Mouse (Mus musculus) lung, postnatal 25 days (tissue): Measurements from ENCODE around the gene Slc35e3.

Source experiments
- DNase-seq: peaks from one replicate; pipeline ENCODE4 v3.0.0; 2022; ENCODE audit warnings: low spot score

Slc35e3 gene

DNA sequence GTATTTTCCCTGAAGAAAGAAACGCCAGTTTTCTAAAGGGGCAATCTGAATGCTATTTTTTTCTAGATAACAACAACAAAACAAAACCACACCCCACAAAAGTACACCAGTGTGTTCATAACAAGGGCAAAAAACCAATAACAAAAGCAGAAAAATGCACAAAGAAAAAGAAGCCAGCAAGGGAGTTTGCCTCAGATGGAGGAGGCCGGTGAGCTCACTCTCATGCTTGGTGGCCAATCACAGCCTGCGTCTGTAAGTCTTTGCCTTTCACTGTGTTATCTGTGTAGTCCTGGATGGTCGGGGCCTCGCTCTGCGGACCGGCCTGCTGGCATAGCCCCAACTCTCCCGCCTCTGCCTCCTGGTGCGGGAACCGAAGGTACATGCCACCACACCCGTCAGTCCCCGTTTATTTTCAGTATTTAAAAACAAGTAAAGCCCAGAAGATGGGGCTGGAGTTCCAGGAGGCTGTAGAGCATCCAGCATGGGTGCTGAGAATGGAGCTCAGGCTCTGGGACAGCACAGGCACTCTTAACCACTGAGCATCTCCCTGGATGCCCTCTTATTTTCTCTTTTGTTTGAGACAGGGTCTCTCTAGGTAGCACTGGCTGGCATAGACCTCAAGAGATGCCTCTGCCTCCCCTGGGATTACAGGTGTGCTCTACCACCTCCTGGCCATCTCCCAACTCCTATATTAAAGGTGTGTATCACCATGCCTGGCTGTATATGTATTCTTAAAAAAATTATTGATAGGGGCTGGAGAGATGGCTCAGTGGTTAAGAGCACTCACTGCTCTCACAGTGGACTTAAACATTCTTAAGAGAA lies 30.3 kb upstream of the Slc35e3 start:
- DNase-seq, result no peak

DNA sequence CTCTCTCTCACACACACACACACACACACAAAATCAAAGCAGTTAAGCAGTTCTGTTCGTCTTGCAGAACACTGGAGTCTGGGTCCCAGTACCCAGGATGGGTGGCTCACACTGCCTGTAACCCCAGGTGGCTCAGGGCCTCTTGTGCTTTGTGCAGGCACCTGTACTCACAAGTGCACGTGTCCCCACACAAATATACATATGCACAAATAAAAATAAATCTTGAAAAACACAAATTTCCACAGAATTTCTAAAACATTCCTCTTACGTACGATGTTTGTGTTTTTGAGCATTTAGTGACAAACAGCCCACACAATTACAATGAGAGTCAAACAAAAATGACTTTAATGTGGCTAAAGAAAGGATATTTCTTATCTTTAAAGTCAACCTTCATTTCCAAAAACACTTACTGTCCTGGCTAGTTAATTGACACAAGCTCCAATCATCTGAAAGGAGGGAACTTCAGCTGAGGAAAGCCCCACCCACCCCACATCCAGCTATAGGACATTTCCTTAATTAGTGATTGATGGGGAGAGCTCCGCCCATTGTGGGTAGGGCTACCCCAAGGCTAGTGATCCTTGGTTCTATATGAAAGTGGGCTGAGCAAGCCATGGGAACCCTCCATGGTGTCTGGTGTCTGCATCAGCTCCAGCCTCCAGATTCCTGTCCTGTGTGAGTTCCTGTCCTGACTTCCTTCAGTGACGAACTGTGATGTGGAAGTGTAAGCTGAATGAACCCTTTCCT lies 29.4 kb upstream of the Slc35e3 start:
- DNase-seq, result no peak

DNA sequence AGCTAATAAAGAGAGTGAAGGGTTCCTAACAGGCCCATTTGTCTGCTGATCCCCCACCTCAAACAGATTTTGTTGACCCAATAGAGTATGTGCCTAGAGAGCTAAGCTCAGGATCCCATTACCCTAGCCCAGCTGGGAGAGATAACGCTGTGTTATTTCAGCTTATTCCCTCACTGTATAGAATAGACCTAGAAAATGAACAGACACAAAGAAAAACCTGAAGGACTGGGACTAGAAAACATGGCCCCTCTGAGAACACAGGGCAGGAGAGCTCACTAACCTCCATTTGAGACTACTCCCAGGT lies 28.6 kb upstream of the Slc35e3 start:
- no peak for DNase-seq

DNA sequence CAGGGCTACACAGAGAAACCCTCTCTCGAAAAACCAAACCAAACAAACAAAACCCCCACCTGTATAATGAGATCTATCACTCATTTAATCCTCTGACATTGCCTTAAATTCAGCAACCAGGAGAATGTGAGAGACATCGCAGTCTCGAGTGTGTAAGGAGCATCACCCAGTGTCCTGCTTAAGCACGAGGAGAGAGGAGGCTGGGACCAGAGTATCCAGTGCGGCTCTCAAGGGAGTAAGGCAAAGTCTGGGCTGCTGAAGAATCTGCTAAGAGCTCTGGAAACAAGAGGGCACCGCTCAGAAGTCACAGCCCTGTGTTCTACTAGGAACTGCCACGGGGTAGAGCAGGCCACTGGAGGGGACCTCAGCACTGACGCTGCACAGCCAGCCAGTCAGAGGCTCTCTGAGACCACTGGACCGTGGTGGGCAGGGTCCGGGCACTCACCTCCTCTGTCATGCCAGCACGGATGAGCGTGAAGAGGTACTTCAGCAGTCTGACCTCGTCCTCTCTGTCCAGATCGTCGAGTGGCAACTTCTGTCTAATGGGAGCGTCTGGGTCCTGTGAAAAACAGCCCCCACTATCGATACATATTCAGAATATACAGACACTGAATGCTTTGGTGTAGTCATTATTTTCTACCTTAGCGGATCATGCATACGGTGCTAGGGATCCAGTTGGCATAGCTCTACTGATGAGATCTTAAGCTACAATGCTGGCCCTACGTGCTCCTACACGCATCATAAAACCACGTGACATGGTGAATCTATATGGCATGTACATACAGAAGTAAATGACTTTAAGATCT lies 28.0 kb upstream of the Slc35e3 start:
- DNase-seq, result no peak

DNA sequence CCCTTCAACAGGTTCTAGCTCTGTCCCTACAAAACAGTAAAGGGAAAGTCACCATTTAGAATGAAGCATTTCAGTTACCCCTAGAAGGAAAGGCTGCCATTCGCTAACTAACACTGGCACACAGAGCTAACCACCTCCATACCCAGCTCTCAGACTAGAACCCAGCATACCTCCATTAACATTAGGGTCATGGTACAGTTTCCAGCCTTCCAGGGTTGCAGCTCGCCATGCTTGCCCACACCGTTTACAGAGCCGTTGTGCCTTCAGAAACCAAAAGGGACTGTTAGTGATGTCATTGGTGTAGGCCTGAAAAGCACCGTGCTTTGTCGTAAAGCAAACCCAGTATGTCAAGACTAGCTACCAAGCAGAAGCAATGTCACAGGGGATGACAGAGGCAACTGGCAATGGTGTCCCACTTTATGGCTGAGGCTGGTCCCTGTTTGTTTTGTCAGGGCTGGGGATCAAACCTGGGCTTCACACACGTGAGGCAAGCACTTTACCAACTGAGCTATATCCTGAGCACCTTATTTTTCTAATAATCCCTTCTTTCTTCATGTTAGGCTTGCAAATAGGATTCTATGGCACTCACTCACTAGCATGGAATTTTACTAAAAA lies 27.0 kb upstream of the Slc35e3 start:
- no peak for DNase-seq

DNA sequence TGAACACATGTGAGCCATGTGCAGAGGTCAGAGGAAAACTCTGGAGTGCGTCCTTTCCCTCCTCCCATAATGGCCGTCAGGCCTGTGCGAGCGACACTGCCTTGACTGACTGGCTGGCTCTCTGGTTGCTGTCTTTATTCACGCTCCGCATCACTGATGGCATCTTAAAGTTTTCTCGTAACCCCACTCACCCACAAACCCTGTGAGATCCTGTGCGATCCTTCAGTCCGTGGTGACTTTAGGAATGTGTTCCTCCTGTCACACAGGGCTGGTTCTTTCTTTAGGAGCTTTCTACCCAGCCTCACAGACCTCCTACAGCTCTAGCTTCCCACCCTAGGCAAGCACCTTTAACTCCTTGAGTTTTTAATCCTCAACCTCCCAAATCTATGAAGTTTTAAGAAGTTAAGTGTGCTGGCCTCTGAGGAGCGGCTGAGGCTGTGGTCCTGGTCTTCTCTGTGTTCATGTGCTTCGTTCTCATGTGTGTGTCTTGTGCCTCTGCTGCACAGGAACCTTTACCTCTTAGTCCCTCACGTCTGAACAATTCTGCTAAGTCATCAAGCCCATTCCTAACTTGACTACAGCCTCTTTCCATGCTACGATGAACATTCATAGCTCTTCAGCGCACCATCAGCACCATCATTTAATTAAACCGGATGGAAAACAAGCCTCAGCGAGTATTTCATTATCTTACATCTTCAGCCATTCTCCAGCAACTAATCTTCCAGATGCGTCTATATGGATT lies 26.4 kb upstream of the Slc35e3 start:
- DNase-seq, result no peak

DNA sequence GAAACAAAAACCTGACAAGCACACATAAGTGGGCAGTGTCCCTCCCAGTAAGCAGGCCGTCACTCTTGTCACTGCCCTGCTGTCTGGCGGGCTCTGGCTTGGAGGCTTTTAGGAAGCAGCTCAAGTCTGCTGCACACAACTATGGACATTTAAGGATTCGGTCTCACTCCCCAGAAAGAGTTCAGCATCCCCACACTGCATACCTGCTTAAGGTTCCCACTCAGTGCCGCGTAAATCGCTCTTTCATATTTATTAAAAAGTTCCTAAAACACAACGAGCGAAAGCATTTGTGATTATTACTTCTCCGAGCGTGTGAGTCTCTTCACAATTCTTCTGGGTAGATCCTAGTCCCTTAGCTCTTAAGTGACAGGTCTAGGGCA lies 25.0 kb upstream of the Slc35e3 start:
- no peak for DNase-seq

DNA sequence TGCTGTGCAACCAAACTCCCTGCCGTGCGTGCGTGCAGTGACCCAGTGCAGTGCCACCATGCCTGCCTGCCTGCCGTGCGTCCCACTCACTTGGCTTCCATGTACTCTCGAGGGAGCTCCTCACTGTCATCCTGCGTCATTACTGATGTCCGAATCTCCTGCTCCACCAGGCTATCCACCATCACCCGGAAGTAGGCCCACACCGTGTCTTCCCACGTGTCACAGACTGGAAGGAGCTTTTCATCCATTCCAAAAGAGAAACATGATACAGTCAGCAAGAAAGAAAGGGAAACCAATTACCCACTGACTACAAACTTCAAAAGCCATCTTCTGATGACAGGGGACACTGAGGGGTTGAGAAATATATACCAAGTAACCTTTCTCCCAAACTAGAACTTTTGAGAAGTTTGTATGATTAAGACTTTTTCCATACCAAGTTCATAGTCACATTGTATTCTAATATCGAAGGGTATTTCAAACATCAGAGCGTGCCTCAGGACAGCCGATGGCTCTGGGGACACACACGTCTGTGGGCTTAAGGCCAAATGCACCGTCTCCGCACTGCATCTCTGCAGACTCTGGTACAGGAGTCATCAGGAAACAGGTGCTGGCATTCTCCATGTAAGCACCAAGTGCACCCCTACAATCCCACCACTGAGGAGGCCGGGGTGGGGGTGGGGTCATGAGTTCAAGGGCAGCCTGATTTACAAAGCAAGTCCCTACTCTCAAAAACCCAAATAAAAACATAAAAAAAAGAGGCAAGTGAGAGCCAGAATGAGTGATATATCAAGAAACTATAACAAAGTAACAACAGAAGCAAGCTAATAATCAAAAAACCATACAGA lies 24.3 kb upstream of the Slc35e3 start:
- DNase-seq, result no peak

DNA sequence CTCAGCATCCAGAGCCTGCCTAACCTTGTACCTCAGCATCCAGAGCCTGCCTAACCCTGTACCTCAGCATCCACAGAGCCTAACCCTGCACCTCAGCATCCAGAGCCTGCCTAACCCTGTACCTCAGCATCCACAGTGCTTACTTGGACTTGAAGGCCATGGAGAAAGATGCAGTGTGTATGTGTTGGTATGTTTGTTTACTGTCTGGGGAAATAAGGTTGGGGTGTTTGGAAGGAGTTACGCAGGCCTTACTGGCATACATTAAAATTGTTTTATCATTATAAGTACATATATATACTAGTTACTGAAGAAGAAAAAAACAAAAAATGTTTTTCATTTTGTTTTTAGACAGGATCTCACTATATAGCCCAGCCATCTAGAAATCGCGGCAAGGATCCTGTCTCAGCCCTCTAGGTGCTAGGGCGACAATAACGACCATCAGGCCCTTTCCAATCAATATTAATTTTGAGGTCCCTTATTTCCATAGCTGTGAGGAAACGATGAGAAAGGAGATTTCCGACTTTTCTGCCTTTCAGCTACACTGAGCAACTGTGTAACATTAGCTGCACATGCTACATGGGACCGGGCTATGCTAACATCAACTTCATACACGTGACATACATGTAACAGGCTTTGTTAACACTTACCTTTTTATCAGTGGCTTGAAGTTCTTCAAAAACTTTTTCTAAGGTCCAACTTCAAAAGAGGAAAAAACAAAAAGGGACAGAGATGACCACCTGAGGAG lies 23.5 kb upstream of the Slc35e3 start:
- DNase-seq, result no peak

DNA sequence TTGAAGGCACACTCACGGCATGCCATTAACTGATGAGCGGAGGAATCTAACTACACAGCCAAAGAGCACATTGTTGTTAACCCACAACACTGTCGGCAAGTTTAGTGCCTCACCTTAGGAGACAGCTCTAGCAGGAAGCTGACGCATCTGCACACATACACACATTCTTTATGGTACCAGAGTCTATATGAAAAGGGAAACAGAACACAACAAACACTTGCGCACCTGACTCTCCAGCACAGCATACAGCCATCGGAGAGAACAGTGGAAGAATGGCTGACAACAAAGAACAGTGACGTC lies 21.9 kb upstream of the Slc35e3 start:
- DNase-seq, result no peak

DNA sequence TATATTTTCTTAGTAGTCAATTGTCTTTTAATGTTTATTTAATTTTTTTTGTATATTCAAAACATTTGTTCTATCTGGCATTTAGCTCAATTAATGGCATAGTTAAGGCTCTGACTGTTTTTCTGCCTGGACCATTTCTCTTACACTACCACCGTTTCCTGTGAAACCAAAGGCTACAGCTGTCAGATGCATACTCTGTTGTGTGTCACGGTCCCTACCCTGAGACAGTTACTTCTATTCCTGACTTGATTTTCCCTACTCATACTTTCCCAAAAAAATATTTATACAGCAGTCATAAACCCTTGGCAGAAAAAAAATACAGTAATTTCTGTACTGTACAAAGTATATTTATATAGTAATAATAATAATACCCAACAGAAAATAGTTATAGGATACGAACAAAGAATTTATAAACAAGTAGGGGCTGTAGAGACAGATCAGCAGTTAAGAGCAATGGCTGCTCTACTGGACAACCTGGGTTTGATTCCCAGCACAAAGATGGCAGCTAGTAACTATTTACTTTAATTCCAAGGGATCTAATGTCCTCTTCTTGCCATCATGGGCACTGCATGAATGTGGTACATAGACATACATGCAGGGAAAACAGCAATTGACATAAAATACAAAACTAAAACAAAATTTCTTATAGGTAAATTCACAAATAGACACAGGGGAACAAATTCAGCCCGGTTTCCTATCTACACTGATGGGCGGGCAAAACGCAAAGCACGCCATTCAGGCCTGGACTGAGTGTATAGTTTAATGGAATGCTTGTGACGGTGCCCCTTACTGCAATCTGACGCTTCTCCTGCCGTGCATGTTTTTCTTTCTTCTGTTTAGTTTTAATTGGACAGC lies 21.3 kb upstream of the Slc35e3 start:
- DNase-seq, result no peak

DNA sequence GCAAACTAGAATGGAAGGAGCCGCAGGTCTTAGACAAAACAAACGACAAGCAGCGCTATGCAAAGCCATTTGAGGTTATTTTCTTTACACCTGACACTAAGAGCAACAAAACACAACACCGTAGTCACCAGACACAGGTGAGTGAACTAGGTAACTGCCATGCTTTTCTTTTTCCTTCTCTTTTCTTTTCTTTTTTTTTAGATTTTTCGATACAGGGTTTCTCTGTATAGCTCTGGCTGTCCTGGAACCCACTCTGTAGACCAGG lies 20.7 kb upstream of the Slc35e3 start:
- no peak for DNase-seq

DNA sequence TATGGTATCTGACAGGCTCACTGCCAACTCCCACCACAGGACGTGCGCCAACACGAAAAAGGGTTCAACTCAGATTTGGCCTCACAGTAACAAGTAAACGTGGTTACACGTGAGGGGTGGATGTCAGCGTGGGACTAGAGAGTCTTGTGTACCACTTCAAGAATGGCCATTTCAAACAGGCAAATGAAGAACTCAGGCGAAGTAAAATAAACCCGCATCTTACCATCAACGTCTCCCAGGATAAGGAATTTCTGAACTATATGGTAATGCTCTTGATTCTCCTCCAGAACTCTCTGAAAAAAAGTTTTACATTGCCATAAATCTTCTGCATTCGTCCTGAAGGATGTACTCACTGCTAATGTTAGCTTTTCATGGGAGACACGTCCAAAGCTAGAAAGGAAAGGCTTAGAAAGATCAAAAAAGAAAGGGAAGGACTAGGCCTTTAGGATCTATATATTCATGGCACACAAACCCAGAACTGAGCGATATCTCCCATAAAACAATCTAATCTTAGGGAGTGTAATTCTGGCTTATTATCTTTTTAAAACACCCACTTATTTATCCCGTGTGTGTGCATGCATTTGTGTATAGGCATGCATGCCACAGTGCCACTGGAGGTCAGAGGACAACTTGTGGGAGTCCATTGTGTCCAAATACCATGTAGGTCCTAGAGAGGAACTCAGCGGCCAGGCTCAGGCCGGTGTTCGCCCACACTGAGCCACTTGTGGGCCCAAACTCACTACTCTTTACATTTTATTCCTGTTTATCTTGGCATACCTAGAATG lies 20.1 kb upstream of the Slc35e3 start:
- DNase-seq, result no peak

DNA sequence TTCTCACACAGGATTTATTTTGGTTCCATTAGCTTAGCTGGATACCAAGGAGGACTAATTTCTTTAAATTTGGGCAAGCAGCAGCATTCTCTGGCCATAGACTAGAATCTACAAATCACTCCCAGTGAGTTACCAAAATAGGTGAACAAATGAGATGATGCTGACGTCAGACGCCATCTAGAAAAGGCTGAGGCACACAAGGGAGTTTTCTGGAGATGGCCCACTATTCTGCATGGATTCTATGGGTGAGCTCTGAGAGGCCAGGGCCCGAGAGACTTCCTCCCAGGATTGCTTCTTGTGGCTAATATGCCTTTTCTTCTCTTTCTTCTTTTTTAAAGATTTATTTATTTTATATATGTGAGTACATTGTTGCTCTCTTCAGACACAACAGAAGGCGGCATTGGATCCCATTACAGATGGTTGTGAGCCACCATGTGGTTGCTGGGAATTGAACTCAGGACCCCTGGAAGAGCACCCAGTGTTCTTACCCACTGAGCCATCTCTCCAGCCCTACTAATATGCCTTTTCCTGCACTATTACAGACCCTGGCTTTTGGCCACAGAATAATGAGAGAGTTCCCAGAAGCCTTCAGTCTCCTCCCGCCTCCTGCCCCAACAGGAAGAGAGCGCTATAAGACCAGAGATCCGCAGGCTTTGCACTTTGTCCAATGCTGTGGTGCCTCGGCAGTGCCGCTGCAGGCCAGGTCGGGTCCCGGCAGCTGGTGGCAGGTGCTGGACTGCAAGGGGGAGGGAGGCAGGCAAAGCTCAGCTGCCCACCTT lies 19.1 kb upstream of the Slc35e3 start:
- DNase-seq, result no peak

DNA sequence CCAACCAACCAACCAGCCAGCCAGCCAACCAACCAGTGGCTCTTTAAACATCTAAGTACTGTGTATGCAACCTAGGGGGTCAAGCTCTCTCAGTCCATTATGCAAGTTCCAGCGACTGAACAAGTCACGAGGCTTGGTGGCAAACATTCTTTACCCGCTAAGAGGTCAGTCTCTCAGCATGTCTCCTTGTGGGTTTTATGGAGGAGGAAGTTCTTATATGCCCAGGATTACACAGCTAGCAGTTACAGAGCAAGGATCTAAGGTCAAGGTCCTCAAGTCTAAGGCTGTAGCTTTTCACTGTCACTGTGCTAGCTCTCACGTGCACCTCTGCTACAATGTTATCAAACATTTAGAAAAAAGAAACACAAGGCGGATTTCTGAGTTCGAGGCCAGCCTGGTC lies 18.4 kb upstream of the Slc35e3 start:
- DNase-seq, result peak; percentile 60

DNA sequence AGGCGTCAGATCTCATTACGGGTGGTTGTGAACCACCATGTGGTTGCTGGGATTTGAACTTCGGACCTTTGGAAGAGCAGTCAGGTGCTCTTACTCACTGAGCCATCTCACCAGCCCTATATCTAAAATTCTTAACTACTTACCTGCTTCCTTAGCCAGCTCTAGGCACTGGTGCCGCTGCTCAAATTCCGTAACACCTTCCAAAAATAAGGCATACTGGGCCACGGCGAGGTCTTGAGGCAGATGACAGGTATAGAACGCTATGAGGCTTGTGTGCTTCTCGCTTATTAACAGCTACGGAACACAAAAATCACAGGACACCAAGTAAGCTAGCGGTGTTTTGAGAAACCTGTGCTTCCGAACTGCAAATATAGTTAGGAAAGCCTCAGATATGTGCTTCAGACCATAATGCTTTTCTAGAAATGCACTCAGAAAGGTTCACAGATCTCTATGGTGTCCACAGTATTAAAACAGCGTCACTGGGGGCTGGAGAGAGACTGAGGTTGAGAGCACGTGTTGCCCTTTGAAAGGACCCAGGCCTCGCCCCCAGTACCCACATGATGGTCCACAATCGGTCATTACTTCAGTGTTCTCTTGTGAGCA lies 17.5 kb upstream of the Slc35e3 start:
- DNase-seq, result no peak

DNA sequence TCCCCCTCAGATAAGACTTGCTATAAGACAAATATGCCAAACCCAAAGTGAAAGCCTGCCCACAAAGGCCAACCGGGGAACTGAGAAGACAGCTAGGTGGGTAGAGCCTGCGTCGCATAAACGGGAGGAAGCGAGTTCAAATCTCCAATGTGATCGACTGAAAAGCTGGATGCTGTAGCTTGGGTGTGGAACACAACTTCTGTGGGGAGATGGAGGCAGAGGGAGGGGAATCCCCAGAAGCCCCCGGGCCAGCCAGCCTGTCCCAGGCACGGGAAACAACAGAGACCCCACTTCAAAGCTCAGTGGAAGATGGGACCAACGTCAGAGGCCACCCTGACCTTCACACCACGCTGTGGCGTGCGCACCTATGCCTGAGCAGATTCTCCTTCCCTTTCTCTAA lies 16.8 kb upstream of the Slc35e3 start:
- no peak for DNase-seq
